Mouse (Mus musculus): ENCODE measurements around the gene Gpr180.

- TF ChIP-seq GATA1 (IDR thresholded peaks at IDR 0.05; ENCODE audit: borderline replicate concordance, low read length) (no peak), FLI1 (IDR thresholded peaks at IDR 0.05; ENCODE audit: low read length) (no peak)
Measured at GRCm38 (mm10) chr14:118132642-118132977, 4.3 kb upstream of the Gpr180 start, which contains the start of gene Tgds.
